Mouse (Mus musculus): ENCODE data around the gene Gm8857. TPM values are rescaled to one million over a fixed set of nuclear protein-coding genes. Genes with fewer than 3 reads are reported as not detected.
"Not testable (repeated sequence)": the region's sequence is repeated elsewhere in the genome, so short reads cannot be mapped to it uniquely, and the experiment has no call there.

Gm8857 gene
- total RNA-seq (2021), result not detected
- long read RNA-seq, experiment 1, result 0 reads
- long read RNA-seq, experiment 2, result 0 reads

DNA sequence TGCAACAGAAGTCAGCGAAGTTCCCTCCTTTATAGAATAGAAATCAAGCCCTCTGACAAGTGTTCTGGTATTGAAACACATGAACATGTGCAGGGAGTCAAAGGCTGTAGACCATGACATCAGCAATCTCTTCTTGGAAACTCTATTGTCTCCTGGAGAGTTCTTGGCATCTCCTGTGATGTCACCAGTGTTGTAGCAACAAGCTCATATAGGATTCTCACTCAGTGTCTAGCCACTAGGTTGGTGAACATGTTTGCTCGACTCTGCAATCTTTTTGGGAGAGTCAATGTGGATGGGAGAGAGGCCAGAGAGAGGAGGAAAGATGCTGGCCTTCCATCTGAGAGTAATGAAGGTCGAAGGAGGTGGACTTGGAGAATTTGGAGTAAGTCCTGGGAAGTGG lies at the start of gene Gm8857, which contains the start of gene Gm8871:
Gm8857 (plus strand) TSS at position 303 of the 400 bp plus-strand sequence.
Gm8871 (plus strand) TSS at position 301 of the 400 bp plus-strand sequence.
- intact Hi-C loops (cut with DNase I; ENCODE audit: low total_unique reads); DNase-seq: not testable (repeated sequence)

DNA sequence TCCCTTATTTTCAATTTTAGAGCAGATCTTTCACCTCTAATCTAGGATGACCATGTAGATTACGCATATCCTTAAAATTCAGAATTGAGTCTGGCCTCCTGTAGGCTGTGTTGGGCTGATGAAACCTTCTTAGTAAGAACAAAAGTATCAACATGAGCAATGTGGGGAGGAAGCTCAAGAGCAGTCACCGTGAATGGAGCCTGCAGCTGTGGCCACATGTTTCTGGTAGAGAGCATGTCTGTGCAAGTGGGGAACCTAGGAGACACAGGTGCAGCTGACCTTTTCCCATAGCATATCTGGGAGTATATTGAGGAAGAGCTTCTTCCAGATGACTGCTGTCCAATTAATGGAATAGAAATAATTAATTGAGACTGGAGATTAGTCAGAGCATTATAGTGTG lies 5.9 kb downstream of the Gm8857 start:
- DNase-seq; intact Hi-C loops (cut with DNase I; ENCODE audit: low total_unique reads): not testable (repeated sequence)

DNA sequence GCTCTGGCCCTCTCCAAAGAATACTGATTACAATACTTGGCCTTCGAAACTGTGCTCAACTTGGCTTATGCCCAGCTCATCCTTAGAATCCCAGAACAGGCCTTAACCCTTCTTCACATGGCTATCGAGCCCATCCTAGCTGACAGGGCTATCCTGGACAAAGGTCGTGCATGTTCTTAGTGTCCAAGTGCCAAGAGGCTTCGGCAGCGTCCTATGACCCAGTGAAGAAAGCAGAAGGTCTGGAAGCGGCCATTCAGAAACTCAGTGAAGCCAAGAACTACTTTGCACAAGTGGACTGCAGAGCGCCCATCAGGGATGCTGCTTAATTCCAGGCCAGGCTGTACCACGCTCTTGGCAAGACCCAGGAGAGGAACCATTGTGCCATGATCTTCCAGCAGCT lies 10.4 kb downstream of the Gm8857 start:
- DNase-seq; intact Hi-C loops (cut with DNase I; ENCODE audit: low total_unique reads): not testable (repeated sequence)

Other genes starting within 250 kb of the Gm8857 start
- gene Gm8871, start within 50 bp of the Gm8857 start, total RNA-seq (2021), result not detected
- gene Gm8879, start 179.8 kb downstream of the Gm8857 start, total RNA-seq (2021), result not detected
- gene Gm5861, start 235.3 kb downstream of the Gm8857 start, total RNA-seq (2021), result not detected

Measured in gastrocnemius, postnatal 14 days (tissue).